Mouse (Mus musculus): ENCODE results near the gene Snph. TPM values are rescaled to one million over a fixed set of nuclear protein-coding genes. Genes with fewer than 3 reads are reported as not detected.
"Not testable (repeated sequence)": the region's sequence is repeated elsewhere in the genome, so short reads cannot be mapped to it uniquely, and the experiment has no call there.

Gene Snph
- polyA plus RNA-seq, 1 experiment = not detected

GRCm38 (mm10) chr2:151628011-151628410 lies 4.4 kb downstream of the Snph start:
- no peaks in the 10 kb centered on the region for H3K79me2 ChIP-seq (ENCODE audit: control insufficient read depth, insufficient read depth)
- no peak overlapping the region for H3ac ChIP-seq (ENCODE audit: control insufficient read depth, insufficient read length)
- TF ChIP-seq REST (IDR thresholded peaks at IDR 0.05; ENCODE audit: insufficient read depth, insufficient read length) (no peak), CEBPB (IDR thresholded peaks at IDR 0.05; ENCODE audit: insufficient read depth, poor library complexity, severe bottlenecking) (no peak), POLR2A (IDR thresholded peaks at IDR 0.05; ENCODE audit: insufficient read length, low read depth) (no peak), SRF (IDR thresholded peaks at IDR 0.05; ENCODE audit: control insufficient read depth, insufficient read length, low read depth) (no peak), MAX (IDR thresholded peaks at IDR 0.05; ENCODE audit: low read depth) (no peak), TCF12 (IDR thresholded peaks at IDR 0.05; ENCODE audit: insufficient read depth, poor library complexity, severe bottlenecking) (no peak), POLR2AphosphoS2 (IDR thresholded peaks at IDR 0.05; ENCODE audit: insufficient read length, low read depth) (no peak), MYOG (IDR thresholded peaks at IDR 0.05; ENCODE audit: control insufficient read depth in 1 of 3, insufficient read depth in 1 of 3, insufficient read length in 2 of 3, low read depth in 2 of 3) (no peak), MYOD1 (IDR thresholded peaks at IDR 0.05; ENCODE audit: control insufficient read depth in 1 of 3, insufficient read length in 2 of 3, low read depth in 2 of 3) (no peak), TCF3 (IDR thresholded peaks at IDR 0.05; ENCODE audit: insufficient read length, low read depth) (no peak), E2F4 (IDR thresholded peaks at IDR 0.05; ENCODE audit: insufficient read depth) (no peak), USF1 (IDR thresholded peaks at IDR 0.05; ENCODE audit: low read depth) (no peak)
- no peak overlapping the region for H3K4me2 ChIP-seq (ENCODE audit: low read depth)
- no peak overlapping the region for H3K4me3 ChIP-seq
- no peaks in the 10 kb centered on the region for H3K36me3 ChIP-seq (ENCODE audit: control insufficient read depth, insufficient read depth)
- H3K27me3 ChIP-seq (ENCODE audit: control insufficient read depth, insufficient read depth, insufficient read length) = peaks cover 43% of the 10 kb centered on the region

DNA sequence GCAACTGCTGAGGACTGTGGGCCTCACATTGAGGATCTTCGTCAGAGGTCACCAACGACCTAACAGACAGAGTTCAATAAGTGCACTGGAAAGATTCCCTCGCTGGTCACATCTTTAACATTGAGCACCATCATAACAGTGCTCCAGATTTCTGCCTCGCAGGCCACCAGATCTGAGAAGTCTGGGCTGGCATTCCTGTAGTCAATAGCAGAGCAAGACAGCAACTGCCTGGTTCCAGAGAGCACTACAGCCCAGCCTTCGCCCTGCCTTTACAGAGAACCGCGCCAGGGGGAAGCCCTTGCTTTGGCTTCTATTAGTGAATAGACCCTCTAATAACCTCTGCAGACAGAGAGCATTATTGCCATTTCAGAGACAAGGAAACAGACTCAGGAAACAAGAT lies 6.1 kb downstream of the Snph start:
- H3K4me2 ChIP-seq (ENCODE audit: low read depth) = no peak overlapping the region
- TF ChIP-seq REST (IDR thresholded peaks at IDR 0.05; ENCODE audit: insufficient read depth, insufficient read length) = no peak
- TF ChIP-seq USF1 (IDR thresholded peaks at IDR 0.05; ENCODE audit: low read depth) = no peak
- TF ChIP-seq TCF12 (IDR thresholded peaks at IDR 0.05; ENCODE audit: insufficient read depth, poor library complexity, severe bottlenecking) = no peak
- H3K36me3 ChIP-seq (ENCODE audit: control insufficient read depth, insufficient read depth) = no peaks in the 10 kb centered on the region
- no peak overlapping the region for H3ac ChIP-seq (ENCODE audit: control insufficient read depth, insufficient read length)
- H3K4me3 ChIP-seq = no peak overlapping the region
- H3K27me3 ChIP-seq (ENCODE audit: control insufficient read depth, insufficient read depth, insufficient read length) = peaks cover 44% of the 10 kb centered on the region
- no peaks in the 10 kb centered on the region for H3K79me2 ChIP-seq (ENCODE audit: control insufficient read depth, insufficient read depth)

DNA sequence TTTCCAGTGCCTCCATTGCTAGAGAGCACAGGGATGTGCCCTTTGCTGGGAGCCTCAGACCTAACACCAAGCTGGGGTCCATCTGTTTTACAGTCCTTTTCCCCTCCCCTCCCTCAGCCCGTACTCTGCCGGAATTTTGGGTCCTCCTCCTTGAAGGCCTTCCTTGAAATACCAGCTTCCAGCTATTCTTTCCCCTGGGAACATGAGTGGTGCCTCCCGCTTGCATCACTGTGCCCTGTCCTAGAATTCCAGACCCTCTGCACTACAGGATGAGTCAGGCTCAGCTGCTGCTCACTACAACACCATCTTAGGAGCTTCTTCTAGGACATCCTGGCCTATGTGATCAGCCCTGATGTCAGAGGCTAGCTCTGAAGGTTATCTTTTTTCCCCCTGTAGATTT lies 8.6 kb downstream of the Snph start:
- Histone ChIP-seq H3K27me3 (ENCODE audit: control insufficient read depth, insufficient read depth, insufficient read length) (peaks cover 26% of the 10 kb centered on the region), H3K79me2 (ENCODE audit: control insufficient read depth, insufficient read depth) (no peaks in the 10 kb centered on the region), H3K36me3 (ENCODE audit: control insufficient read depth, insufficient read depth) (no peaks in the 10 kb centered on the region), H3ac (ENCODE audit: control insufficient read depth, insufficient read length) (no peak overlapping the region), H3K4me3 (no peak overlapping the region), H3K4me2 (ENCODE audit: low read depth) (no peak overlapping the region)
- no peak for TF ChIP-seq TCF3 (IDR thresholded peaks at IDR 0.05; ENCODE audit: insufficient read length, low read depth)
- no peak for TF ChIP-seq USF1 (IDR thresholded peaks at IDR 0.05; ENCODE audit: low read depth)
- TF ChIP-seq TCF12 (IDR thresholded peaks at IDR 0.05; ENCODE audit: insufficient read depth, poor library complexity, severe bottlenecking) = no peak
- TF ChIP-seq CEBPB (IDR thresholded peaks at IDR 0.05; ENCODE audit: insufficient read depth, poor library complexity, severe bottlenecking) = no peak
- TF ChIP-seq REST (IDR thresholded peaks at IDR 0.05; ENCODE audit: insufficient read depth, insufficient read length) = no peak
- TF ChIP-seq SRF (IDR thresholded peaks at IDR 0.05; ENCODE audit: control insufficient read depth, insufficient read length, low read depth) = no peak
- no peak for TF ChIP-seq MAX (IDR thresholded peaks at IDR 0.05; ENCODE audit: low read depth)
- TF ChIP-seq POLR2AphosphoS2 (IDR thresholded peaks at IDR 0.05; ENCODE audit: insufficient read length, low read depth) = no peak
- no peak for TF ChIP-seq MYOD1 (IDR thresholded peaks at IDR 0.05; ENCODE audit: control insufficient read depth in 1 of 3, insufficient read length in 2 of 3, low read depth in 2 of 3)
- TF ChIP-seq POLR2A (IDR thresholded peaks at IDR 0.05; ENCODE audit: insufficient read length, low read depth) = no peak
- TF ChIP-seq MYOG (IDR thresholded peaks at IDR 0.05; ENCODE audit: control insufficient read depth in 1 of 3, insufficient read depth in 1 of 3, insufficient read length in 2 of 3, low read depth in 2 of 3) = no peak
- no peak for TF ChIP-seq E2F4 (IDR thresholded peaks at IDR 0.05; ENCODE audit: insufficient read depth)

DNA sequence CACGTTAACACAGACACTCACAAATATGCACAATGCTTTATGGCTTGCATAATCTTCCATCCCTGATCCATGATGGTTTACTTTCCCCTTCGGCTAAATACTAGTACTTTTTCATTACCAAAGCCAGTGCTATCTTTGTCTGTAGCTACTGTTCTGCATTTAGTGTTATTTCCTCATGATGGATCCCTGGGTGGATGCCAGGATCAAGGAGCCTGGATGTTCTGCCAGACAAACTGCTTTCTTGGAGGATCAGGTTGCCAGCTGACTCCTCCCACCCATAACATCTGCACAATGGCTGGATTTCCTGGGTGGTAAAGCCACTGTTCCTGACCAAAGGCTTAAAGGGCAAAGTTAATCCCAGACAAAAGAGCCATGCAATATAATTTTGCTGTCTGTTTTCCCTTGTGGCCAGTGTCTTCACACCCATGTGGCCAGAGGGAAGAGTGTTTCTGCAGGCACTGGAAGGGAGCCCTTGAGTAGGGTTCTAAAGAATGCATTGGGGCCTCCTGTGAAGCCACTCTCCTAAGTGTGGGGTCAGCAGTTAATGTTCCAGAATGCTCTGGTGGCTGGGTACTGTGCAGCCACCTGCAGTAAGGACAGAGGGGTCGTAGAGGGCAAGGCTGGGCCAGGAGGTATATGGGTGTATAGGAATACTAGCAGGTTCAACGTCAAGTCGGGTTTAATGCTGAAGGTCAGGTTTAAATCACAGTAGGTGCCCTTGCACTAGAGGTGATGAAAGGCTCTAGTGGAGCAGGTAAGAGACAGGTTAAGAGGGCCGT lies 15.7 kb downstream of the Snph start:
- Histone ChIP-seq H3K79me2 (ENCODE audit: control insufficient read depth, insufficient read depth) (no peaks in the 10 kb centered on the region), H3K27me3 (ENCODE audit: control insufficient read depth, insufficient read depth, insufficient read length) (peaks cover 13% of the 10 kb centered on the region), H3K36me3 (ENCODE audit: control insufficient read depth, insufficient read depth) (no peaks in the 10 kb centered on the region), H3ac (ENCODE audit: control insufficient read depth, insufficient read length) (no peak overlapping the region), H3K4me3 (no peak overlapping the region), H3K4me2 (ENCODE audit: low read depth) (peak overlapping the region; percentile 50)
- no peak for TF ChIP-seq CEBPB (IDR thresholded peaks at IDR 0.05; ENCODE audit: insufficient read depth, poor library complexity, severe bottlenecking)
- TF ChIP-seq SRF (IDR thresholded peaks at IDR 0.05; ENCODE audit: control insufficient read depth, insufficient read length, low read depth) = no peak
- TF ChIP-seq POLR2AphosphoS2 (IDR thresholded peaks at IDR 0.05; ENCODE audit: insufficient read length, low read depth) = no peak
- TF ChIP-seq REST (IDR thresholded peaks at IDR 0.05; ENCODE audit: insufficient read depth, insufficient read length) = no peak
- TF ChIP-seq TCF3 (IDR thresholded peaks at IDR 0.05; ENCODE audit: insufficient read length, low read depth) = no peak

GRCm38 (mm10) chr2:151615779-151616178 lies 16.6 kb downstream of the Snph start:
- not testable (repeated sequence) for H3K27me3 ChIP-seq (ENCODE audit: control insufficient read depth, insufficient read depth, insufficient read length); H3K4me3 ChIP-seq; H3K36me3 ChIP-seq (ENCODE audit: control insufficient read depth, insufficient read depth); H3ac ChIP-seq (ENCODE audit: control insufficient read depth, insufficient read length); H3K79me2 ChIP-seq (ENCODE audit: control insufficient read depth, insufficient read depth)
- H3K4me2 ChIP-seq (ENCODE audit: low read depth) = peak overlapping the region; percentile 50
